Mouse (Mus musculus) myocyte (in vitro differentiated cells): ENCODE data around the gene Eaf2. TPM values are rescaled to one million over a fixed set of nuclear protein-coding genes. Genes with fewer than 3 reads are reported as not detected.

Experiments
- H3K27me3 ChIP-seq: one replicate; pipeline ENCODE4 v1.6.1; 2011; ENCODE audit not compliant: control insufficient read depth, insufficient read depth, insufficient read length
- H3K36me3 ChIP-seq: one replicate; pipeline ENCODE4 v1.6.1; 2011; ENCODE audit not compliant: control insufficient read depth, insufficient read depth
- H3K4me2 ChIP-seq: one replicate; pipeline ENCODE4 v1.6.1; 2011; ENCODE audit warnings: low read depth, control low read depth
- H3K4me3 ChIP-seq: one replicate; pipeline ENCODE4 v1.5.1; 2011; ENCODE audit warnings: mild to moderate bottlenecking, control low read depth, moderate library complexity
- H3K79me2 ChIP-seq: one replicate; pipeline ENCODE4 v1.6.1; 2011; ENCODE audit not compliant: control insufficient read depth, insufficient read depth
- H3ac ChIP-seq: one replicate; pipeline ENCODE4 v1.6.1; 2011; ENCODE audit not compliant: control insufficient read depth, insufficient read length
- CEBPB ChIP-seq: IDR thresholded peaks from 2 replicates; pipeline ENCODE4 v1.6.1; 2011; ENCODE audit warnings: mild to moderate bottlenecking, moderate library complexity; ENCODE audit not compliant: poor library complexity, insufficient read depth, severe bottlenecking
- E2F4 ChIP-seq: IDR thresholded peaks from one replicate; pipeline ENCODE4 v1.6.1; 2011; ENCODE audit warnings: mild to moderate bottlenecking, control low read depth, moderate library complexity; ENCODE audit not compliant: insufficient read depth
- MAX ChIP-seq: IDR thresholded peaks from one replicate; pipeline ENCODE4 v1.6.1; 2011; ENCODE audit warnings: low read depth, mild to moderate bottlenecking, control low read depth
- MYOD1 ChIP-seq, 3 experiments: IDR thresholded peaks; one replicate each; pipeline ENCODE4 v1.6.1; 2011; ENCODE audit warnings: control low read depth in 2 of 3, low read depth in 2 of 3, mild to moderate bottlenecking in 2 of 3, moderate library complexity in 1 of 3; ENCODE audit not compliant: insufficient read length in 2 of 3, control insufficient read depth in 1 of 3
- MYOG ChIP-seq, 3 experiments: IDR thresholded peaks; one replicate each; pipeline ENCODE4 v1.6.1; 2011; ENCODE audit warnings: control low read depth in 2 of 3, low read depth in 2 of 3, mild to moderate bottlenecking in 2 of 3; ENCODE audit not compliant: insufficient read length in 2 of 3, control insufficient read depth in 1 of 3, insufficient read depth in 1 of 3
- POLR2A ChIP-seq: IDR thresholded peaks from one replicate; pipeline ENCODE4 v1.6.1; 2011; ENCODE audit warnings: low read depth, mild to moderate bottlenecking, control low read depth, moderate library complexity; ENCODE audit not compliant: insufficient read length
- POLR2AphosphoS2 ChIP-seq: IDR thresholded peaks from one replicate; pipeline ENCODE4 v1.6.1; 2011; ENCODE audit warnings: low read depth, control low read depth; ENCODE audit not compliant: insufficient read length
- REST ChIP-seq: IDR thresholded peaks from one replicate; pipeline ENCODE4 v1.6.1; 2011; ENCODE audit warnings: mild to moderate bottlenecking, control low read depth, moderate library complexity; ENCODE audit not compliant: insufficient read depth, insufficient read length
- SRF ChIP-seq: IDR thresholded peaks from one replicate; pipeline ENCODE4 v1.6.1; 2011; ENCODE audit warnings: low read depth; ENCODE audit not compliant: control insufficient read depth, insufficient read length
- TCF12 ChIP-seq: IDR thresholded peaks from one replicate; pipeline ENCODE4 v1.6.1; 2011; ENCODE audit warnings: mild to moderate bottlenecking, control low read depth; ENCODE audit not compliant: poor library complexity, insufficient read depth, severe bottlenecking
- TCF3 ChIP-seq: IDR thresholded peaks from one replicate; pipeline ENCODE4 v1.6.1; 2011; ENCODE audit warnings: low read depth, control low read depth; ENCODE audit not compliant: insufficient read length
- USF1 ChIP-seq: IDR thresholded peaks from one replicate; pipeline ENCODE4 v1.6.1; 2011; ENCODE audit warnings: low read depth, mild to moderate bottlenecking, control low read depth, moderate library complexity
- polyA plus RNA-seq: library from polyadenylated mRNA; unstranded; fragments of >200 nt; fragmentation: generic; extraction: Trizol; gene quantifications from one replicate; pipeline ENCODE4 v1.2.1, GENCODE M21; 2012; ENCODE audit warnings: missing spikeins

The Eaf2 gene
- polyA plus RNA-seq, 1 experiment: 0.90 TPM

DNA sequence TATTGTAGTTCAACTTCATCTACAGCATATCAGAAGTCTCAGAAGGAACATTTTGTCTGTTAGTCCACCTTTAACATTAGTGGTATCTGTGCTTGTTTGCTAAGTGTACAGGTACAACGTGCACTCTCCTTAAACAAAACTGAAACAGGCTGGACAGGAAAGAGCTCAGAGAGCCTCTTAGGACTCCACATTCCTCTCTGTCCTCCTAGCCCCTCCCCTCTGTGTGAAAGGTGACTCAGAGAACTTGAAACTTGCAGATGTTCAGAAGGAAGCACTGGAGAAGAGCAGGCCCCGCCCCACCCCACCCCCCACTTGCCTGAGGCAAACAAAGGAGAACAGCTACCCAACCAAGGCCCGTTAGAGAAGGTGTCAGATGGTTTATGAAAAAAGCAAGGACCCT is 53.3 kb downstream of the Eaf2 start:
- TF ChIP-seq MYOD1 (IDR thresholded peaks at IDR 0.05; ENCODE audit: control insufficient read depth in 1 of 3, insufficient read length in 2 of 3, low read depth in 2 of 3): no peak
- no peak for TF ChIP-seq POLR2A
- TF ChIP-seq USF1: no peak

DNA sequence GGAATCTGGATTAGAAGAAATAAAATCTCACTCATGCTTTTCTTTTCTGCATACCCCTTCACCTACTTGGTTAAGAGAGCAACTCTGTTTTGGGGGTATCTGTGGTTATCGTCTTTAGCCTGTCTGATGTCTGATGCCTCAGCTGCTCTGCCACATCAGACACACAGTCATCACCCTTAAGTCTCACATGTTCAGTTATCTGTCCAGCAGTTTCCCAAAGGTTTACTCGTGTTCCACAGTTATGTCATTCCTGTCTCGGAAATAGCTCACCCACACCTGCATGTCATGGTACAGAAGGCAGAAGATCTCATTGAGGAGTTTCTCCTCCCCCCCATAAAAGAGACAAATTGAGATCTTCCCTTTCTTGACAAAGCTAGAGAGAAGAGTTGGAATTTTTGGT is 54.1 kb downstream of the Eaf2 start:
- Histone ChIP-seq H3K4me2 (no peak overlapping the region), H3K36me3 (no peaks in the 10 kb centered on the region), H3ac (no peak overlapping the region), H3K79me2 (no peaks in the 10 kb centered on the region), H3K27me3 (no peaks in the 10 kb centered on the region), H3K4me3 (no peak overlapping the region)
- no peak for TF ChIP-seq USF1
- TF ChIP-seq MYOD1 (IDR thresholded peaks at IDR 0.05; ENCODE audit: control insufficient read depth in 1 of 3, insufficient read length in 2 of 3, low read depth in 2 of 3): peak in 2 of 3 experiments; percentile 59 to 85
- no peak for TF ChIP-seq MAX
- TF ChIP-seq CEBPB: no peak
- TF ChIP-seq POLR2AphosphoS2: no peak
- no peak for TF ChIP-seq POLR2A
- TF ChIP-seq TCF12: no peak

More for the DNA sequence above, 53.3 kb downstream of the Eaf2 start:
- Histone ChIP-seq H3K4me3 (no peak overlapping the region), H3K36me3 (no peaks in the 10 kb centered on the region), H3ac (no peak overlapping the region), H3K79me2 (no peaks in the 10 kb centered on the region), H3K27me3 (no peaks in the 10 kb centered on the region), H3K4me2 (peak overlapping the region; percentile 51)

DNA sequence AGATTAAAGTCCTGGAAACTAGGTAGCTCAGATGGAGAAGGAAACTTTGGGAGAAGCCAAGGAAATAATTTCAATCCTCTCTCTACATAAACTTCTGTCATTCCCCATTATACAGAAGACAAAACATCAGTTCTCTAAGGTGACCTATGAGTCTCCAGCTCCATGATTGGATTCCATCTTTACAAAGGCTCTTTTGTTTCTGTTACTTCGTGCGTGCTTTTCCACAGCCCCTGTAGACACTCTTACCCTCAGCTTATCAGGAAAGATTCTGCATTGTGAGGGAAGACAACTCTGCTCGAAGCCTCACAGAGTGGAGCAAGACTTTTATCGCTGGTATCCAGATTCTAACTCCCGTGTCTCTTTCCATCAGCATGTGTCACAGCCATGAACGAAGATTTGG is 54.8 kb downstream of the Eaf2 start:
- Histone ChIP-seq H3K27me3 (no peaks in the 10 kb centered on the region), H3K36me3 (no peaks in the 10 kb centered on the region), H3K4me3 (no peak overlapping the region), H3K4me2 (no peak overlapping the region), H3ac (no peak overlapping the region), H3K79me2 (no peaks in the 10 kb centered on the region)
- TF ChIP-seq TCF3 (no peak), POLR2A (no peak), TCF12 (no peak), USF1 (no peak), CEBPB (no peak), MYOD1 (IDR thresholded peaks at IDR 0.05; ENCODE audit: control insufficient read depth in 1 of 3, insufficient read length in 2 of 3, low read depth in 2 of 3) (no peak), SRF (no peak), MAX (no peak), REST (no peak), POLR2AphosphoS2 (no peak), MYOG (IDR thresholded peaks at IDR 0.05; ENCODE audit: control insufficient read depth in 1 of 3, insufficient read depth in 1 of 3, insufficient read length in 2 of 3, low read depth in 2 of 3) (no peak), E2F4 (no peak)

DNA sequence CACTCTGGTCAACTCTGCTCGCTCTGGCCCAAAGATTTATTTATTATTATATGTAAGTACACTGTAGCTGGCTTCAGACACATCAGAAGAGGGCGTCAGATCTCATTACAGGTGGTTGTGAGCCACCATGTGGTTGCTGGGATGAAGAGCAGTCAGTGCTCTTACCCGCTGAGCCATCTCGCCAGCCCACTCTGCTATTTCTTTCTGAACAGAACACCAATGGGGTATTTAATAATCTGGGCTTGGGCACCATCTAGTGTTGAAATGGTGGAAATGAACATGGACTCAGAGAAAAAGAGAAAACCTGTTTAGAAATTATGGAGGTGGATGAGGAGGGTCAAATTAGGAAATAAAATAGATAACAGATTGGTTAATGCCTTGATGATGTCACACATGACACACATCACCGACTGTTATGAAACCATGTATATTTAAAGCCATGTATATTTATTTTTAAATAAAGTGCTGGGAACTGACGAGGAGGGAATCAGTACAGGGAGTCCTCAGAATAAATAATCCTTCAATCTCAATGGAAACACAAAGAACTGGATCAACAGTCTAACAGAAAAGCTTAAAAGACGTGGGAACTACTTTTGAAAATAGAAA is 57.4 kb downstream of the Eaf2 start:
- no peak overlapping the region for H3K4me2 ChIP-seq
- H3K79me2 ChIP-seq: no peaks in the 10 kb centered on the region
- no peaks in the 10 kb centered on the region for H3K27me3 ChIP-seq
- no peaks in the 10 kb centered on the region for H3K36me3 ChIP-seq
- H3ac ChIP-seq: no peak overlapping the region
- TF ChIP-seq REST: no peak
- TF ChIP-seq POLR2AphosphoS2: no peak
- no peak for TF ChIP-seq MYOG (IDR thresholded peaks at IDR 0.05; ENCODE audit: control insufficient read depth in 1 of 3, insufficient read depth in 1 of 3, insufficient read length in 2 of 3, low read depth in 2 of 3)
- TF ChIP-seq SRF: no peak
- TF ChIP-seq POLR2A: no peak
- no peak for TF ChIP-seq MAX
- TF ChIP-seq E2F4: no peak
- TF ChIP-seq MYOD1 (IDR thresholded peaks at IDR 0.05; ENCODE audit: control insufficient read depth in 1 of 3, insufficient read length in 2 of 3, low read depth in 2 of 3): no peak
- no peak for TF ChIP-seq USF1
- TF ChIP-seq TCF3: no peak
- no peak for TF ChIP-seq TCF12
- TF ChIP-seq CEBPB: no peak
- H3K4me3 ChIP-seq: no peak overlapping the region

DNA sequence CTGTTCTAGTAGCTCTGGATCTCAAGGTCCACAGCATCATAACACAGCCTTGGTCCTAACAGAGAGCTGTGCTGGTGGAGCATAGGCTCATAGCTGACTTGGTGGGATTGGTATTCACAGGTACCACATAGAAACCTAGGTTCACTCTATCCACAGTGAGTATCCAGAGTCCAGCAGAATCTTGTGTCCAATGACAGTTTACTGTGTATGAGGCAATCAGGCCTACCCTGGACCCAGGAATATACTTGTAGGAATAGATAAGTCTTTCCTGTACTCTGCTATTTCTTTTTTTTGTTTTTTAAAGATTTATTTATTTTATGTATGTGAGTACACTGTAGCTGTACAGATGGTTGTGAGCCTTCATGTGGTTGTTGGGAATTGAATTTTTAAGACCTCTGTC is 57.9 kb downstream of the Eaf2 start:
- no peak overlapping the region for H3K4me2 ChIP-seq
- H3K4me3 ChIP-seq: no peak overlapping the region
- H3K27me3 ChIP-seq: no peaks in the 10 kb centered on the region
- TF ChIP-seq MYOD1 (IDR thresholded peaks at IDR 0.05; ENCODE audit: control insufficient read depth in 1 of 3, insufficient read length in 2 of 3, low read depth in 2 of 3) (no peak), CEBPB (no peak), MYOG (IDR thresholded peaks at IDR 0.05; ENCODE audit: control insufficient read depth in 1 of 3, insufficient read depth in 1 of 3, insufficient read length in 2 of 3, low read depth in 2 of 3) (no peak), POLR2AphosphoS2 (no peak), E2F4 (no peak), USF1 (no peak), REST (no peak), POLR2A (no peak)
- no peaks in the 10 kb centered on the region for H3K36me3 ChIP-seq
- H3ac ChIP-seq: no peak overlapping the region
- no peaks in the 10 kb centered on the region for H3K79me2 ChIP-seq
